Mouse (Mus musculus): ENCODE measurements around the gene Zc3h12c. TPM values are rescaled to one million over a fixed set of nuclear protein-coding genes. Genes with fewer than 3 reads are reported as not detected.

Gene Zc3h12c
- polyA plus RNA-seq, 1 experiment from 2014 or later = 2.5 TPM

GRCm38 (mm10) chr9:52070052-52070451 lies 98.3 kb downstream of the Zc3h12c start:
- ATAC-seq (ENCODE audit: insufficient read depth, low FRiP score, low read depth) = no peak
- H3K27me3 ChIP-seq (replicated peaks) = no peaks in the 10 kb centered on the region
- H3K4me1 ChIP-seq = no peaks in the 10 kb centered on the region
- H3K4me2 ChIP-seq = no peak overlapping the region
- H3K9me3 ChIP-seq = no peaks in the 10 kb centered on the region
- peaks cover 35% of the 10 kb centered on the region for H3K36me3 ChIP-seq
- H3K4me3 ChIP-seq (replicated peaks) = no peak overlapping the region
- WGBS = 81% methylated on average over 2 of the region's 2 CpGs
- H3K9ac ChIP-seq = no peak overlapping the region
- no peak overlapping the region for H3K27ac ChIP-seq

Small RNA genes within 50 kb of the gene (microRNA-seq; reads per million reads assigned to microRNA genes)
- gene Gm27686 = not detected
- gene Mir6244 = not detected

Other genes with a start within 250 kb of the Zc3h12c start
- 84.2 and 91.4 TPM in 2 replicates for gene Fdx1, start 205.0 kb downstream of the Zc3h12c start, polyA plus RNA-seq (2015; fragmentation: Nextera tagmentation; extraction: Ambion mirVana)
- gene Rdx, start 121.4 kb downstream of the Zc3h12c start, polyA plus RNA-seq (2015; fragmentation: Nextera tagmentation; extraction: Ambion mirVana) = 94.3 and 97.2 TPM in 2 replicates

Measured in stomach, embryonic 15.5 days (tissue).